Mouse (Mus musculus) myocyte (in vitro differentiated cells): ENCODE data around the gene Faf1.

ENCODE experiments used
- E2F4 ChIP-seq: IDR thresholded peaks from one replicate; pipeline ENCODE4 v1.6.1; 2011; ENCODE audit warnings: mild to moderate bottlenecking, control low read depth, moderate library complexity; ENCODE audit not compliant: insufficient read depth
- POLR2A ChIP-seq: IDR thresholded peaks from one replicate; pipeline ENCODE4 v1.6.1; 2011; ENCODE audit warnings: low read depth, mild to moderate bottlenecking, control low read depth, moderate library complexity; ENCODE audit not compliant: insufficient read length
- USF1 ChIP-seq: IDR thresholded peaks from one replicate; pipeline ENCODE4 v1.6.1; 2011; ENCODE audit warnings: low read depth, mild to moderate bottlenecking, control low read depth, moderate library complexity

DNA sequence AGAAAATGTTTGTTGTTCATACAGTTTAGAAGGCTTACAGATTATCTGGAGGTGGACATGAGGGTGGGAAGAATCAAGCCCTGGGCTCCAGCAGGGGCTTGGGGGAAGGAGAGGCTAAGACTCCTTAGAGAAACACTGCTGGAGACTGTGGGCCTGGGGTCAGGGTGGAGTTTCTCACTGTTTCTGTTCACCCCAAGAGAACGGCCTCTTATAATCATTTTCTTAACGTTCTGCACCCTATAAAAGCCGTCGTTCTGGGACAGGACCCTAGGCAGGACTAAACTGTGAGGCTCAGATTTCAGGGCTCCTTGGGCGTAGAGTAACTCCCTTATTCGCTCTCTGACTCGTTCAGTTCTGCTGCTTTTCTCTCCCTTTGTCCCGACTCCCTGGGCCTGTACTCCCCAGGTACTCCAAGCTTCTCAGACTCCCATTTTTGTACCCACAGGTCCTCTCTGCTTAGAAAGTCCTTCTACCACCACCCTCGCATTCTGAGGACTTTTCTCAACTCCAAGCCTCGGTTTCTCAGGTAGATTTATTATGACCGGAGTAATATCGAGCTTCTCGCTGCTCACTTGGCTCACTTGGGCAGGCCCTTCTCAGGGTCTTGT lies 310.5 kb downstream of the Faf1 start:
- TF ChIP-seq POLR2A (no peak), E2F4 (no peak), USF1 (no peak)
